Mouse (Mus musculus) adrenal gland, adult 8-10 months (tissue): ENCODE data around the gene Pram1. TPM values are rescaled to one million over a fixed set of nuclear protein-coding genes. Genes with fewer than 3 reads are reported as not detected.
"Not testable (repeated sequence)": the region's sequence is repeated elsewhere in the genome, so short reads cannot be mapped to it uniquely, and the experiment has no call there.

Experiments used
- DNase-seq: peaks from one replicate; pipeline ENCODE4 v3.0.0; 2022
- total RNA-seq, 4 experiments: library from RNA; stranded (reverse); gene quantifications; 2 replicates each; pipeline ENCODE4 v1.2.4; 2022

The Pram1 gene
- total RNA-seq = 1 to 10 TPM in 2 of 4 experiments, under 1 TPM in 1, not detected in 1; 0.87 to 2.2 (median 2.1) TPM

DNA sequence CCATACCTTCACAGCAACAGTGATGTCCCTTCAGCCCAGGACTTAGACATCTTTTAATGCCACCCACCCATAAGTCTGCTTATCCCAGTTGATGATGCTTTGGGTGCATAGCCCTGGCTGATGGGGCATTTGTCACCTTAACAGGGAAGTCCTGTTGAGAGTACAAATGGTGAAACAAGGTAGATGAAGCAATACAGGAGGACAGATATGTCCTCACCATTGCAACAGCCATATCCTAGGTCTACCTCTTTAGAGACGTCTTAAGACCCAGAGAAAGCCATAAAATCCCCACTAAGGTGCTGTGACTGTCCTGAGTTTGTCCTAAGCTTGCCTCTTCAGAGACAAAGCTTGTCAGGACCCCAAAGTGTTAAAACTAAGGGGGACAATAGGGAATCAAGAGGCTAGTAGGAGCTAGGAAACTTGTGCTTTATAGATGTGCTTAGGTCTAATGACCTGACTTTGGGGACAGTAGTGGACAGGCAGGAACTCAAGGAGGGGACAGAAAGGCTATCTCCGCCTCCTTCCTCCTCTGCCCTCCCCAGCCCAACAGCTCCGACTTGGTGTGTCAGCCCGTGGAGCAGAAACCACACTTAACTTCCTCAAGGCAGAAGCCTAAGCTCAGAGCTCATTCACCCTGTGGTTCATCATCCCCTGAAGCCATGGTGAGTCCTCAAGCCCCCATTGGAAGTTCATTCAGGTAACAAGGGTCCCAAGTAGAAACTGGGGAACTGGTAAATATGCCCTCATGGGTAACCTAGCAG lies at the start of gene Pram1:
Gene Pram1 (plus strand): TSS at position 541 of the 761 bp plus-strand sequence.
- DNase-seq = no peak

DNA sequence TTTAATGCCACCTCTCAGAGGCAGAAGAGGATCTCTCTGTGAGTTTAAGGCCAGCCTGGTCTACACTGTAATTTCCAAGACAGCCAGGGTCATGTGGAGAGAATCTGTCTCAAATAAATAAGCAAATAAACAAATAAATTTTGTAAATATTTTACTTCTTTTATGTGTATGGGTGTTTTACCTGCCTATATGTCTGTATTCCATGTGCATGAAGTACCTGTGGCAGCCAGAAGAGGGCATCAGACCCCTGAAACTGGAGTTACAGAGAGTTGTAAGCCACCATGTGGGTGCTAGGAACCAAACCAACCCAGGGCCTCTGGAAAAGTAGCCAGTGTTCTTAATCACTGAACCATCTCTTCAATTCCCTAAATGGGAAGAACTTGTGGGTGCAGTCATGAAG lies 40.6 kb upstream of the Pram1 start:
- no peak for DNase-seq

DNA sequence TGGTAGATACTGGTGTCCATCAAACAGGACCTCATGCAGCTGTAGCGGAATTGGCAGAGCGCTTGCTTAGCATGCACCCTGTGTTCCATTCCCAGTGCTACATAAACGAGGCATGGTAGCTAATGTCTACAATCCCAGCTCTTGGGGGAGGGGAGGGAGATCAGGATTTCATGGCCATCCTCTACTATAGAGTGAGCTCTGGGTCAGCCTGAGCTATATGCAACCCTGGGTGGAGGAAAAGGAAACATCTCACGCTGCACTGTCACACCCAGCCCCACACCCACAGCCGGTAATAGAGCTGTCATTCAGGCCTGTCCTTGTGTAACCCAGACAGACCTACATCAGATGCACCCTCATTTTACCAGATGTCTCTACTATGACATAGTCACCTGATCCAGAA lies 39.4 kb upstream of the Pram1 start:
- no peak for DNase-seq

DNA sequence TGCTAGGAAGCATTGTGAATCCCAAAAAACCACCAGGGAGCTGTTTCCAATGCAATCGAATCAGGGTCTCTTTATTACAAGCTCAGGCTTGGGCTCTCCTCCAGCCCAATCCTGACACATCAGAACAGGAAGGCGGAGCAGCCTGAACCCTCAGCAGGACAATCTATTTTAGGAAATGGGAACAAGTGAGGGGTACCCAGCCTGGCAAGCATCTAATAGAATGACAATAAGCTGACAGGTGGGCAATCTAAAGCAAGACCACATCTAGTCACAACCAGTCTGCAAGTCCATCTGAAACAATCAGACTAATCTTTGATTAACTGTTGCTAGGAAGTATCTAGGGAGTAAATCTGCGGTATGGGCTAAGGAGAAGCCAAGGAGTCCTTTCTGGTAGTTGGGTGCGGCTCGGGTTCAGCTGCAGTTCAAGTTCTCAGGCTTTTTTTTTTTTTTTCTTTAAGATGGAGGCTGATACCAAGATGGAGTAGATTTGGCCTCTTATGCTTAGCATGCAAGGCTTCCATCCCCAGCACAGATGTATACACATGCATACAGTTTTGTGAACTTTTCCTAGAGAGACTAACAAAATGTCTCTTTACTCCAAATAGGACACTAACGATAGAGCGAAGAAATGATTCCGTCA lies 37.9 kb upstream of the Pram1 start:
- DNase-seq = no peak

DNA sequence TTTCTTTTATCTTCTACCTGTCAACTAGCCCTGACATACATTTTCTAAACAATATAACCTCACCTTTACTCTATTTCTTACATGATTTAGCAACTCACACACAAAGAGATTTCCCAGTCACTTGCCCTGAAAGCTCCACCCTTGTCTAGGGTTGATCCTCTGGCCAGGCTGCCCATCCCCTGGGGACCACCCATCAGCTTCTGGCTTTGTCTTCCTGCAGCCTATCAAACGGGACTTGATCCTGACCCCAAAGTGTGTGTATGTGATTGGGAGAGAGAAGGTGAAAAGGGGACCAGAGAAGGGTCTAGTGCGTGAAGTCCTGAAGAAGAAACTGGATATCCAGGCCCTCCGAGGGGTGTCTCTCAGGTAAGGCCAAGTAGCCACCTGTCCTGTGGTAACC lies 37.0 kb upstream of the Pram1 start:
- DNase-seq = no peak

DNA sequence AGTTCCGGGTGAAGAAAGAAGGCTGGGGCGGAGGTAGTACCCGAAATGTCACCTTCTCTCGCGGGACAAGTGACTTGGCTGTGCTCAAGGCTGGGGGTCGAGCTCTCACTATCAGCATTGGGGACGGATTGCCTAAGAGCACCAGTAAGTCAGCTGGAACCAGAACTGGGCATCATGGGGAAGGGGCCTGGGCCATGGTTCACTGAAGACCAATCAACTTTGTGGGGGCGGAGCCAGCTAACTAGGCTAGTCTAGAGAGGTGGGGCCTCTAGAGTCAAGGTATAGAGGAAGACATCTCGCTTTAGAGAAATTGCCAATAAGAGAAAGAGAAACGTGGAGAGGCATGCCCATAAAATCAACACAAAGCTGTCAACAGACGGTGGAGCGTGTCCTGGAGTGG lies 35.9 kb upstream of the Pram1 start:
- no peak for DNase-seq

DNA sequence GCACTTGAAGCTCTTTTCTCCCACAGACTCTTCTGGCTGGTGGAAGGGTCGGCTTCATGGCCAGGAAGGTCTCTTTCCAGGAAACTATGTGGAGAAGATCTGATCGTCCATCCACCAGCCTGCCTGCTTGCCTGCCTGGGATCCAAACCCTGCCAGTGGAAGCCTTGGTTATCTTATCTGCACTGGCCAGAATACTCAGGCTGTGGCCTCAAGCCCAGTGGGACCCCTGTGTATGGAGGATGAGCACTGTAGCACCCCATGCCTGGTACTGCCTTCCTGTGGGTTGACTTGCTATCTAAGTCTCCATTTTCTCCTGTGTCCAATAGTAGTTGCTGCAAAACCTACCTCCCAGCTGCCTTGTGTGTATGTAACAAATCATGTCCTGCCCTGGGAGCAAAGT lies 30.6 kb upstream of the Pram1 start:
- DNase-seq = no peak

DNA sequence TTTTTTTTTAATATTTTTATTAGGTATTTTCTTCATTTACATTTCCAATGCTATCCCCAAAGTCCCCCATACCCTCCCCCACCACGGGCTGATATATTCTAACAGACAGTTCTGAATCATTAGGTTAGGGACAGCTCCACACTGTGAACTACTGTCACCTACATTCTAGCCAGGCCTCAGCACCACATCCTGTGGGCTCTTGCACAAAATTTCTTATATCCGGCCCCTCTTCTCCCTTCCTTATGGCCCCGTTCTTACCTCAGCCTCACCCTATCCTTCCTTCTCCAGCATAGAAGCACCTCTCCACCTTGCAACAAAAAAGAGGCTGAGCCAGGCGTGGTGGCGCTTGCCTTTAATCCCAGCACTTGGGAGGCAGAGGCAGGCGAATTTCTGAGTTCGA lies 27.3 kb upstream of the Pram1 start:
- DNase-seq = no peak

DNA sequence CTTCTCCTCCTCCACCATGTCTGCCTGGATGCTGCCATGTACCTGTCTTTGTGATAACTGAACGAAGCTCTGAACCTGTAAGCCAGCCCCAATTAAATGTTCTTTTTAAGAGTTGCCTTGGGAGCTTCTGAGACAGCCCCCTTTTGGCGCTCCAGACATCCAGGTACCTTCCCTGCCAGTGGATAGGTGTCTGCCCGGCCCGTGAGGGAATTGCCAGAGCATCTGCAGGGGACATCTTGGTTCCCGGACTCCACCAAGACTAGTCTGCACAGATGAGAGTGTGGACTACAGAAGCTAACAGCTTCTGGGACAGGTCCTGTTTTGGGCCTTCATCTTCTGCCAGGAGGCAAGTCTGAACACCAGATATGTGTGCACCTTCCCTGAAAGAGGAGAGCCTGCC lies 24.1 kb upstream of the Pram1 start:
- not testable (repeated sequence) for DNase-seq

DNA sequence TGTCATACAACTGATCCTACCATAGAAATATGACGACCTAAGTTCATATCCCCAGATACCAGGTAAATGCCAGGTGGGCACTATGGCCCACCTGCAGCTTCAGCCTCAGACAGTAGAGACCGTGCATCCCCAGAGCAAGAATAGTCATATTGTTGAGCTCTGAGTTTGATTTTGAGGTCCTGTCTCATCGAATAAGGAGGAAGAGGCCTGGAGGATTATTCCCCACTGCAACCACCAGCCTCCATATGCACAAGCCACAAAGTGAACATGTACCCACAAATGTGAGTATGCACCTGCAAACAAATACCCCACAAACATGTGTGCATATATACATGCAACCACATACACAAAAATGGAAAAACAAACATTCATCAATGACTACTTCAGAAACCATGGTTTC lies 10.6 kb upstream of the Pram1 start:
- DNase-seq = no peak

DNA sequence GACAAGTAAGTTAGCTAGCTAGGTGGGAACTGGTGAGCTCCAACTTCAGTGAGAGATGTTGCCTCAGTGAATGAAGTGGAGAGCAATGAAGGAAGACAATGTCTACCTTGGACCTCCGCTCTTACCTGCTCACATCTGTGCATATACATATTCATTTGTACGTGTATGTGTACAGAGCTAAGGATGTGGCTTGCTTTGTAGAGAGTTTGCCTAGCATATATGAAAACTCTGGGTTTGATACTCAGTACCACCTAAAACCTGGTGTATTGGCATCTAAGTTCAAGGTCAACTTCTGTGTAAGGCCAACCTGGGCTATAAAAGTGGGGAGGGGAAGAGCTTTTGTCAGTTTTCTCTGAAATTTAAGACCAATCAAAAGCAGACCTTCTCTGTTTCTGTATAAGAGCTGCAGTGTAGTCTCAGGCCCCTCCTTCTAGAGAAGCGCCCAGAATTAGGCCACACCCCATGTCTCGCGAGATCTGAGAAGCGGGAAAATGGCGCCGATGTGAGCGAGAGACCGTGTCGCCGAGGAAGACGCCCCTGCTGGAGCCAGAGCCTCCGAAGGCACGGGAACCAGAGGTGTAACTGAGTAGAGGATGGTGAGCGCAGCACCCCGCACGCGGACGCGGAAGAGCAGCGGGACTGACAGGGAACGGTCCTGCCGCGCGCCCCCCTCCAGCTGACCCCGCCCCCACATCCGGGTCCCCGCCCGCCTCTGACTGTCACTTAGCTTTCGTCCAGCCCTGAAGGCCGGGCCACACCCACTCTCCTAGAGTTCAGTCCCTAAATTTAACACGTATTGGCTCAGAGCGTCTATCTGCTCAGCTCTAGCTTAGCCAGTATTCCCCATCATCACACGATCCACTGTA lies 9.0 kb upstream of the Pram1 start, which contains the start of gene Zfp414:
Gene Zfp414 (plus strand): TSS at position 470 of the 866 bp plus-strand sequence.
- DNase-seq = peak; percentile 87

DNA sequence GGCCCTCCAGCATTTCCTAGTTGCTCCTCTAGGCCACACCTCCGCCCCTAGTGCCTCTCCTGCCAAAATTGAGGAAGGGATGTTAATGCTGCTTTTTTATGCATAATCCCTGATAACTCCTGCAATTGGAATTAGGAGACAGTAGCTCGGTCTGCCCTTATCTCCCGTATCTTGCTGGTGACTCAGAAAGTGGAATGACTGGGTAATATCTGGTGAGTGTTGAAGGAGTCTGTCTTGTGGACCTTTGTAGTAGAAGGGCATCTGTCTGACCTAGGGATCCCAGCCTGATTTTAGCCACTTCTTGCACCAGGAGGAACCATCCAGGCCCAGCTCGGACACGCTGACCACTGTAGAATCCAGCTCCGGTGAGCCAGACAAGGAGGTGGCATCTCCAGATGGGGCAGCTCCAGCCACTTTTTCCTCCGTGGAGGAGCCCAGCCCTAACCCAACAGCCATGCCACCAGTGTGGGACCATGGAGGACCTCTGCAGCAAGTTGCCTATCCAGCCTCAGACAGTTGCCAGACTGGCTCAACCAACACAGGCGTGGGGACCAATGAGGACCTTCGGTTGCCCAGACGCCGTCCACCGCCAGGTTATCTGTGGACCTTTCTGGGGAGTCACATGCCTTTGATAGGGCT lies 8.2 kb upstream of the Pram1 start:
- DNase-seq = no peak

DNA sequence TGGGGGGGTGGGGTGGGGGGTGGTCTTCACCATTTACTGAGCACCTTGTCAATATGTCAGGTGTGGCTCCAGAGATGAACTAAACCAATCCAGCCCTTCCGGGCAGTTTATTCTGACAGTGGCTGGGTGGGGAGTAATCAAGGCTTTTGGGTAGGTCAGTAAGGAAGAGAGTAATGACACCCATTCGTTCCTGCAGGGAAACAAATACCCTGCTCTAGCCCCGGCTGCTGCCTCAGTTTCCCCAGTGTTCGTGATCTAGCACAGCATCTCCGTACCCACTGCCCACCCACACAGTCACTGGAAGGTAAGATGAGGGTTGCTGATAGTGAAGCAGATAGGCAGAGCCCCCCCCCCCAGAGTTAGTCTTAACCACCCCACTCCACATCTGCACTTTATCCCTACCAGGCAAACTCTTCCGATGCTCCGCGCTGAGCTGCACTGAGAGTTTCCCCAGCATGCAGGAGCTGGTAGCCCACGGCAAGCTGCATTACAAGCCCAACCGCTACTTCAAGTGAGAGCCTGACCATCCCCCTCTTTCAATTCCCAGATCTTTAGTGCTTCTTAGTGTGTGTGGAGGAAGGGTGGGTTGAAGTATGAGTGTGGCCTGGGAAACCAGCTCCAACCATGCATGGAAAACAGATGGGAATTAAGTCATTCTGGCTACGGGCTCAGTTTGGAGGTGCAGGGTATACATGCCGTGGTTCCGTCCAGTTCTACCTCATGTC lies 7.5 kb upstream of the Pram1 start:
- DNase-seq = no peak

DNA sequence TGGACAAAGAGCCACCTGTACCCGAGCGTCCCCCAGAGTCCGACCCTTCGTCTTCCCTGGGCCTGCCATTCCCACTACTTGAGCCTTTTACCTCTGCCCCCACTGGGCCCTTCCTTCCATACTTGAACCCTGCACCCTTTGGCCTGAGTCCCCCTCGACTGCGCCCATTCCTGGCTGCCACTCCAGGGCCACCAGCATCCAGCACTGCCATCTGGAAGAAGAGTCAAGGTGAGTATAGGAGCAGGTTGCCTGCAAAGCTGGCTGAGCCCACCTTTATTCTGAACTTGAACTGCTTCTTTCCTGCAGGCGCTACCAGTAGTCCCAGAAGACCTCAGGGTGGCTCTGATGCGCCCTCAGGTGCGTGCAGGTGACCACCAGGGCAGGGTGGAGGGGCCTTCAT lies 6.6 kb upstream of the Pram1 start:
- DNase-seq = no peak

DNA sequence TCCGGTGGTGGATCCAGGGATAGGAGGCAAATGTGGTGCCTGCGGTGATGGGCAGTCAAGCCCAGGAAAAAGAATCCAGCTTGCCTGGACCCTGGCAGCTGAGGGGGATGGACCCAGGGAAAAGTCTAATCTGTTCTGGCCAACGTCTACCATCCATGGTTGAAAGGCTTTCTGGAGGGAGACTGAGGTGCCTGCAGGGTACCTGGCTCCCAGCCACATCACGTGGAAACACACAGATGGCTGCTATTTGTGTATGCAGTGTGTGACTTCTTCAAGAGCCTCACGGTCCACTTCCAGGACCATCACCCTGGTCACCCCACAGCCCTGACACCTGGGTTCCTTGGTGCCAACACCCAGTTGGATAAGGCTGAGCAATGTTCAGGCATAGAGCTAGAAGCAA lies 6.1 kb upstream of the Pram1 start:
- DNase-seq = no peak

DNA sequence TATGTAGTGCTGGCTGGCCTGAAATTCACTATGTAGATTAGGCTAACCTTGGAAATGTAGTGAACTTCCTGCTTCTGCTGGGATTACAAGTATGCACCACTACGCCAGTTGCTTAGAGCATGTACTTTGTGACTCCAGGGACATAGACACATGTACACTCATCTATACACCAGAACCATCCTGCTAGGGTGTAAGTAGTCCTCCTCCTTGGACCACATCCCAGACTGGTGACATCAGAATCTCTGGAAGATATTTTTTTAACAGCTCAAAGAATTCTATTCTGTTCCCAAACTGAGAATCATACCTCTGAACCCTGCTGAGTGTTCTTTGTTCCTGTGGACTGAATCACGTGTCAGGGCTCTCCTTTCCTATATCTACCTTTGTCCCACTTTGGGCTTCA lies 818 bp upstream of the Pram1 start:
- no peak for DNase-seq

DNA sequence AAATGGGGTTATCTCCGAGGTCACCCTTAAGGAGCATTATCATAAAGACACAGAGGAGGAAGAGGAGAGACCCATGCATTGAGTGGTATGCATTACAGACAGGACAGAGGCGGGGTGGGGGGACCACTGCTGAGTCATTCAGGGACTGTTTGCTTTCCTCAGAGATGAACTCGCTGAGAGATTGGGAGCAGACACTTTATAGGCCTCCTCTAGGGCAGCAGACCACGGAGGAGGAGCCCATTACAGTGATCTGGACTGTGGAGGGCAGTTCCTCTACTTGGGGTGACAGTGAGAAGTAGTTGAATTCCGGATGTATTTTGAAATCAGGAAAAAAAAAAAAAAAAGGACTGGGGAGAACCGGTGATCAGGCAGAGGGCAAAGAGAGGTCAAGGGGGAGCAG lies 1.9 kb downstream of the Pram1 start:
- DNase-seq = no peak

DNA sequence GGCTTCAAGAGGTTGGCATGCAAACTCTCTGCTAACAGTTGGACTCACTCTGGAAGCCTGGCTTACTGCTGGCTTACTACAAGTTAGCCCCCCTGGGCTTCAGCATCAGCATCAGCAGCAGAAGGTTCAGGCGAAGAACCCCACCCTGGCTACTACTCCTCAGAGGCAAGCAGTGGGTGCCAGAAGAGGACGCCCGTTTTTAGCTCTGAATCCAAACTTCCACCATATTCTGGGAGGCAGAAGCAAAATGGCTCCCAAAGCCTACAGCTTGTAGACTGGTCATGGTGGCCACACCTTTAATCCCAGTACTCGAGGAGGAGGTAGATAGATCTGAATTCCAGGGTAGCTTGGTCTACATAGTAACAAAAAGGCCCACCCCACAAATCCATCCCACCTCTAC lies 6.2 kb downstream of the Pram1 start:
- no peak for DNase-seq

DNA sequence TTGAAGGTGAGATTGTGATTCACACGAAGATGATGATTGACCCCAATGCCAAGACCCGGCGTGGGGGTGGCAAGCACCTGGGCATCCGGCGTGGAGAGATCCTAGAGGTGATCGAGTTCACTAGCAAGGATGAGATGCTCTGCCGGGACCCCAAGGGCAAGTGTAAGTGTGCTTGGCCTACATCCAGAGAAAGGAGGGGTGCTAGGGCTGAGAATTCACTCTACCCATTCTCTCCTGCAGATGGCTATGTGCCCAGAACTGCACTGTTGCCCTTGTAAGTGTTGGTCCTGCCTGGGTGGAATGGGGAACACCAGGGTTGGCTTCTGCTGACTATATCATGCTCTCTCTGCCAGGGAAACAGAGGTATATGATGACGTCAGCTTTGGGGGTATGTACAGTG lies 7.2 kb downstream of the Pram1 start:
- DNase-seq = no peak

DNA sequence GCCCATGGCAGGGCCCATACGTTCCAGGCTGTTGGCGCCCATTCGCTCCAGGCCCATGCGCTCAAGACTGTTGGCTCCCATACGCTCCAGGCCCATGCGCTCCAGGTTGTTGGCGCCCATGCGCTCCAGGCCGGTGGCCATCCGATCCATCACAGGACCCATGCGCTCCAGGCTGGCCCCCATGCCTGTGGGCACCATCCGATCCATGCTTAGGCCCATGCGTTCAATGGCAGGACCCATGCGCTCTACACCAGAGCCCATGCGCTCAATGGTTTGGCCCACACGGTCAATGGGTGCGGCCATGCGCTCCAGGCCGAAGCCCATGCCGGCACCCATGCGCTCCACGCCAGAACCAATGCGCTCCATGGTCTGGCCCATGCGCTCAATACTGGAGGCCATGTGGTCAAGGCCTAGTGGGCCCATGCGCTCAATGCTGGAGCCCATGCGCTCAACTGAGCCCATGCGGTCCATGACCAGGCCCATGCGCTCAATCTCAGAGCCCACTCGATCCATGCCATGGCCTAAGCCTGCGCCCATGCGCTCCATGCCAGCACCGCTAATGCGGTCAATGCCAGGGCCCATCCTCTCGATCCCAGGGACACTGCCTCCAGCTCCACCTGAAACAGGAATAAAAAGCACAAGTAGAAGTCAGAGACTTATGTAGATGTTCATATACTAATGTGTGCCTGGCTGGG lies 12.1 kb downstream of the Pram1 start:
- DNase-seq = no peak

DNA sequence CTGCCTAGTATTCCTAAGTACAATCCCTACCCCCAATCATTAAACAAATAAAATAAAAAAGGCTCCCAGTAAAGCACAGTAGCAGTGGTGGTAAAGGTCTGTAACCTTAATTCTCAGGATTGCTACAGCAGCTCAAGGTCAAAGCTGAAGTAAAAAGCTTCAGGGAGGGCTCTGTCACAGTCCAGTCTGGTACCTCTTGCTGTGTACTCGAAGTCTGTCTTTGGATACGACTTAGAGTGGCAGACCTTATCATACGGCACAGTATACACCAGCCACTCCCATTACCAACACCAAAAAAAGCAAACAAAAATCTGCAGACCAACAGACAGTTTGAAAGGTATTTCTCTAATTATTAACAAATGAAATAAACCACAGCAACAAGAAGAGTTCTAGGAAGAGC lies 29.0 kb downstream of the Pram1 start:
- no peak for DNase-seq

DNA sequence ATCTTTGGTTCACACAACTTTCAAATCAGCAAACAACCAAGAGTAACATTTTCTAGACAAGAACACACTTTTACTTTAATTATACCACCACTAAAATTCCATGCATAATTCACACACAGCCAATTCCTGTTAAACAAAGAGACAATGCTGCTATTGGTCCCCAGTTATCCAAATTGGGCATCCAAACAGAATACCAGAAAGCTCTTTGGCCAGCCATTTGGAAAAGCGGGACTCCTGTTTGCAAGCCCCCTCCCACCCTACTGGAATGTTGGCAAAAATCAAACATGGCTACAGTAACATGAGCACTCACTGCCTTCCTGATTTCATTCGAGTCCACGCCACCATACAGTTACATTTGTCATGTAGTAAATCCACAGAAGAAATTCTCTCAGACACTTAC lies 31.8 kb downstream of the Pram1 start:
- DNase-seq = no peak
